Mouse (Mus musculus): ENCODE measurements at regions not wholly inside any gene's neighbourhood (a gene's known extent, or its start where the extent isn't known, plus 50 kb on each side); places are given as distances from the start of the nearest gene placed in this dataset.
A peak's percentile ranks its signal among the peaks of the same experiment; 100 is the strongest.

GRCm38 (mm10) chr17:88381106-88381505, 59.4 kb upstream of the Foxn2 start:
- WGBS, result 56% methylated on average over 9 of the region's 9 CpGs
- no peak overlapping the region for H3K4me3 ChIP-seq (replicated peaks)
- no peak overlapping the region for H3K27ac ChIP-seq
- H3K9ac ChIP-seq, result no peak overlapping the region
- no peaks in the 10 kb centered on the region for H3K4me1 ChIP-seq (replicated peaks)
- H3K27me3 ChIP-seq (replicated peaks), result no peaks in the 10 kb centered on the region
- no peak overlapping the region for H3K4me2 ChIP-seq (replicated peaks)
- no peak for ATAC-seq
- no peaks in the 10 kb centered on the region for H3K36me3 ChIP-seq
- H3K9me3 ChIP-seq, result no peaks in the 10 kb centered on the region

GRCm38 (mm10) chr17:88383447-88383846, 57.1 kb upstream of the Foxn2 start:
- whole genome bisulfite sequencing, result 81% methylated on average over 4 of the region's 4 CpGs
- ATAC-seq, result peak; percentile 73
- H3K9me3 ChIP-seq, result no peaks in the 10 kb centered on the region
- H3K27me3 ChIP-seq (replicated peaks), result no peaks in the 10 kb centered on the region
- H3K4me1 ChIP-seq (replicated peaks), result no peaks in the 10 kb centered on the region
- no peak overlapping the region for H3K4me3 ChIP-seq (replicated peaks)
- H3K36me3 ChIP-seq, result no peaks in the 10 kb centered on the region
- no peak overlapping the region for H3K4me2 ChIP-seq (replicated peaks)
- H3K9ac ChIP-seq, result no peak overlapping the region
- no peak overlapping the region for H3K27ac ChIP-seq

GRCm38 (mm10) chr17:88388441-88388951, 52.0 kb upstream of the Foxn2 start:
- Histone ChIP-seq H3K4me1 (replicated peaks) (0 out of 2 replicates have a peak, but pooled peaks cover 2% of the 10 kb centered on the region), H3K27ac (no peak overlapping the region), H3K36me3 (no peaks in the 10 kb centered on the region), H3K4me3 (replicated peaks) (no peak overlapping the region), H3K4me2 (replicated peaks) (no peak overlapping the region), H3K27me3 (replicated peaks) (no peaks in the 10 kb centered on the region), H3K9ac (no peak overlapping the region), H3K9me3 (no peaks in the 10 kb centered on the region)
- WGBS, result 86% methylated on average over 15 of the region's 15 CpGs
- ATAC-seq, result no peak

GRCm38 (mm10) chr17:88389668-88390461, 50.6 kb upstream of the Foxn2 start:
- 41% methylated on average over 14 of the region's 14 CpGs for WGBS

More at GRCm38 (mm10) chr17:88389668-88390461, 50.6 kb upstream of the Foxn2 start:
- Histone ChIP-seq H3K27me3 (replicated peaks) (no peaks in the 10 kb centered on the region), H3K27ac (no peak overlapping the region), H3K4me2 (replicated peaks) (no peak overlapping the region), H3K36me3 (no peaks in the 10 kb centered on the region), H3K9ac (no peak overlapping the region), H3K9me3 (no peaks in the 10 kb centered on the region), H3K4me3 (replicated peaks) (no peak overlapping the region), H3K4me1 (replicated peaks) (0 out of 2 replicates have a peak, but pooled peaks cover 2% of the 10 kb centered on the region)
- peak; percentile 84 for ATAC-seq
